Mouse (Mus musculus) hindbrain, postnatal 0 days (tissue): Measurements from ENCODE around the gene Sec14l3. TPM values are rescaled to one million over a fixed set of nuclear protein-coding genes. Genes with fewer than 3 reads are reported as not detected.

Experiments used
- ATAC-seq: fragments of 200-750 bp; cut with Nextera tagmentation; 2 replicates; pipeline ENCODE4 v1.8.0; 2017; ENCODE audit warnings: mild to moderate bottlenecking, moderate TSS enrichment, moderate library complexity
- DNase-seq: peaks from one replicate; pipeline ENCODE4 v3.0.0-alpha.2; 2015; ENCODE audit warnings: low spot score
- H3K27ac ChIP-seq: fragments of 300-500 bp; sonication (generic); 2 replicates; pipeline ENCODE4 v1.5.1; 2014; ENCODE audit warnings: mild to moderate bottlenecking
- H3K27me3 ChIP-seq: fragments of 300-500 bp; sonication (generic); 2 replicates; pipeline ENCODE4 v1.6.1; 2014; ENCODE audit warnings: low read length, mixed read lengths; ENCODE audit not compliant: insufficient read depth
- H3K36me3 ChIP-seq: fragments of 300-500 bp; sonication (generic); 2 replicates; pipeline ENCODE4 v1.6.1; 2014; ENCODE audit warnings: low read length, mixed read lengths; ENCODE audit not compliant: insufficient read depth
- H3K4me1 ChIP-seq: fragments of 300-500 bp; sonication (generic); 2 replicates; pipeline ENCODE4 v1.6.1; 2014; ENCODE audit warnings: antibody characterized with exemption, low read length, mixed read lengths; ENCODE audit not compliant: insufficient read depth
- H3K4me2 ChIP-seq: fragments of 300-500 bp; sonication (generic); 2 replicates; pipeline ENCODE4 v1.6.1; 2014; ENCODE audit warnings: low read depth, mild to moderate bottlenecking, low read length, moderate library complexity, mixed read lengths
- H3K4me3 ChIP-seq: fragments of 300-500 bp; sonication (generic); 2 replicates; pipeline ENCODE4 v1.5.1; 2014; ENCODE audit warnings: low read length
- H3K9ac ChIP-seq: fragments of 300-500 bp; sonication (generic); replicated peaks from 2 replicates; pipeline ENCODE4 v1.6.1; 2014; ENCODE audit warnings: mild to moderate bottlenecking, low read length, moderate library complexity, mixed read lengths
- H3K9me3 ChIP-seq: fragments of 300-500 bp; sonication (generic); 2 replicates; pipeline ENCODE4 v1.6.1; 2016; ENCODE audit warnings: low read length, mixed read lengths
- CTCF ChIP-seq: IDR thresholded peaks from 2 replicates; pipeline ENCODE4 v1.5.1; 2016; ENCODE audit warnings: antibody characterized with exemption, control low read depth, low read depth
- WGBS: fragments of 180-500 bp; shearing (Covaris S2); extraction: QIAGEN DNeasy Blood & Tissue Kit; methylation state at CpG from one replicate; pipeline ENCODE4 v1.1.7; 2014; 5-methylcytosine and 5-hydroxymethylcytosine counted together
- polyA plus RNA-seq: library from polyadenylated mRNA; unstranded; fragments of >200 nt; fragmentation: Nextera tagmentation; extraction: Ambion mirVana; gene quantifications from 2 replicates; pipeline ENCODE4 v1.2.1, GENCODE M21; 2015
- total RNA-seq: library from RNA; depleted of rRNA; stranded (reverse); fragments of >200 nt; gene quantifications from 2 replicates; pipeline ENCODE4 v1.2.3, GENCODE M21; 2014

Sec14l3 gene
- total and polyA plus RNA-seq, 2 experiments from 2014 or later = 1.6 to 1.8 TPM

GRCm38 (mm10) chr11:4031126-4031941 is 33.3 kb upstream of the Sec14l3 start, which contains the start of gene Sec14l4:
Sec14l4 (plus strand) TSS chr11:4031462.
- no peak for ATAC-seq
- TF ChIP-seq CTCF = no peak
- 47% methylated on average over 16 of the region's 16 CpGs for WGBS

DNA sequence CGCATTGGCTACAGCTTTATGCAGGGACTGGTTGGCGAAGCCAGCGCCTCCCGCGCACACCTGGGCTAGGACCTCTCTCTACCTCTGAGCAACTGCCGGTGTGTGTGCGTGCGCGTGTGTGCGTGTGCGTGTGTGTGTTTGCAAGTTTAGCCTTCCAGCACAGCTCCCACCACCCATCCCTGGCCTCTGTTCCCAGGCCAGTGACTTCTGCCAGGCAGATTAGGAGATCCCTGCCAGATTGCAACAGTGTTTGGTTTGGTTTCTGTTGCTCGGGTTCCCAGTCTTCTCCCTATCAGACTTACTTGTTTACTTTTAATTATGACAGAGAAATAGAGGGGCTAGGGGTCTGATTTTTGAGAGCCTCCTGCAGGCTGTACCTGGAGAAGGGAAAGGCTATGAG is 32.7 kb upstream of the Sec14l3 start:
- H3K27ac ChIP-seq = no peak overlapping the region
- TF ChIP-seq CTCF = no peak
- no peak overlapping the region for H3K9ac ChIP-seq
- no peaks in the 10 kb centered on the region for H3K36me3 ChIP-seq
- no peaks in the 10 kb centered on the region for H3K27me3 ChIP-seq
- H3K4me2 ChIP-seq = no peak overlapping the region
- no peak overlapping the region for H3K4me3 ChIP-seq
- no peaks in the 10 kb centered on the region for H3K9me3 ChIP-seq
- 39% methylated on average over 12 of the region's 12 CpGs for WGBS
- no peak for DNase-seq
- no peaks in the 10 kb centered on the region for H3K4me1 ChIP-seq
- no peak for ATAC-seq

More at GRCm38 (mm10) chr11:4031126-4031941, 33.3 kb upstream of the Sec14l3 start, which contains the start of gene Sec14l4:
- Histone ChIP-seq H3K4me2 (no peak within 1 kb of the TSS), H3K9ac (no peak within 1 kb of the TSS), H3K4me3 (no peak within 1 kb of the TSS), H3K36me3 (no peaks in the 10 kb centered on the region), H3K4me1 (no peaks in the 10 kb centered on the region), H3K9me3 (no peaks in the 10 kb centered on the region), H3K27ac (no peak within 1 kb of the TSS), H3K27me3 (no peaks in the 10 kb centered on the region)
- DNase-seq = no peak

DNA sequence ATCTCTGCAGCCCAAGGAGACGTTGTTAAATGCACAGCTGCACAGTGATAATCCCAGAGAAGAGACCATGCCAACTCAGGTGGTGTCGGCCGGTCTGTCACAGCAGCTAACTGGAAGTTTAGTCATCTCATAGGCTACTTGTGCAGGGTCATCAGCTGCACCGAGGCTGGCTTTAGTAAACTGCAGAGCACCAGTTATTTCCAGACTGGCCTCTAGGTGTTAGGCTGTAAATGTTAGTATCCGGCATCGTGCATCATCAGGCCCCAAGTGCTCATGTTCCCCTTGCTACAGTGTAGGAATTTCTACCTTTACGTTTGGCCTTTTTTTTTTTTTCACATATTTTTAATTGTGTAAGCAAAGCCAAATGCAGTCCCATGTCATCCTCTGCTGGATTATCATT is 31.2 kb upstream of the Sec14l3 start:
- no peak for ATAC-seq
- no peaks in the 10 kb centered on the region for H3K27me3 ChIP-seq
- no peaks in the 10 kb centered on the region for H3K4me1 ChIP-seq
- no peak overlapping the region for H3K27ac ChIP-seq
- TF ChIP-seq CTCF = 0 out of 2 replicates have a peak, but pooled peaks have one; percentile 19
- H3K9me3 ChIP-seq = no peaks in the 10 kb centered on the region
- H3K4me3 ChIP-seq = no peak overlapping the region
- 70% methylated on average over 7 of the region's 7 CpGs for WGBS
- no peak overlapping the region for H3K4me2 ChIP-seq
- no peak overlapping the region for H3K9ac ChIP-seq
- DNase-seq = no peak
- no peaks in the 10 kb centered on the region for H3K36me3 ChIP-seq

- no peak overlapping the region for H3K4me3 ChIP-seq
- WGBS = 89% methylated on average over 4 of the region's 4 CpGs
- H3K9me3 ChIP-seq = no peaks in the 10 kb centered on the region
- no peaks in the 10 kb centered on the region for H3K27me3 ChIP-seq
- H3K4me2 ChIP-seq = no peak overlapping the region
- no peak for TF ChIP-seq CTCF
- H3K27ac ChIP-seq = no peak overlapping the region
- H3K36me3 ChIP-seq = no peaks in the 10 kb centered on the region
- H3K9ac ChIP-seq = no peak overlapping the region
- ATAC-seq = no peak
- no peaks in the 10 kb centered on the region for H3K4me1 ChIP-seq
- no peak for DNase-seq
These were observed 30.5 kb upstream of the Sec14l3 start for GRCm38 (mm10) chr11:4034169-4034568.

DNA sequence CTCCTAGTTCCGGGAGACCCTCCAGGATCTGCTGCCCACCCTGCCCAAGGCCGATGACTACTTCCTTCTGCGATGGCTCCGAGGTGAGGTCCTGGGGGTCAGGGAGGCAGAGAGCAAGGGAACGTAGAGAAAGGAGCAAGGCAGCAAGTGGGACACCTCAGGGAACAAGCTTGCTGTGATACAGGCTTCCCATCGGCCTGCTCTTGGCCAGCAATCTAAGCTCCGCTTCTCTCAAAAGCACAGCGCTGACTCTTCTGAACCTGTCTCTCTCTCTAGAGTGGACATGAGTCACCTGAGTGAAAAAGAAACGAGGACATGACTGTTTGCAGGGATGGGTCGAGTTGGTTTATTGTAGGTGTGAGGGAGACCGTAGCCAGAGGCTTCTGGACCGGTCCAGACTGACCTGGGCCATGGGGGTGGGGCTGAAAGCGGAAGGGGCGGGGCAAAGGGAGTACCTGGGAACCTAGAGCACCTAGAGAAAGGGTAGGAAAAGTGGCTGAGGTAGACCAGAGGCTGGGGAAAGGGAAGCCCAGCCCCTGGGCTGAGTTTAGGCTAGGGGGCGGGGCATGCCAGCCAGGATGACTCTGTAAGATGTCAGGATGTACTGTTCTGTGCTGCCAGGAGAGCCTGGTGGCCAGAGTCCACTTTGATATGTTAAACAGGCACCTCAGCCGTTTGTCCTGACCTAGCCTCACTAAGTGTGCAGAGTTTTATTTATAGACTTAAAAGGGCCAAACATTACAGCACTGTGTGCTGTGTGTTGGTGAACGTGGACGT is 29.3 kb upstream of the Sec14l3 start:
- WGBS = 72% methylated on average over 18 of the region's 18 CpGs

GRCm38 (mm10) chr11:4035916-4036315 is 28.7 kb upstream of the Sec14l3 start:
- H3K27me3 ChIP-seq = no peaks in the 10 kb centered on the region
- WGBS = 90% methylated on average over 6 of the region's 6 CpGs
- TF ChIP-seq CTCF = no peak

More for the DNA sequence above, 29.3 kb upstream of the Sec14l3 start:
- H3K4me2 ChIP-seq = no peak overlapping the region
- no peak for ATAC-seq
- no peaks in the 10 kb centered on the region for H3K4me1 ChIP-seq
- no peak for DNase-seq
- no peaks in the 10 kb centered on the region for H3K9me3 ChIP-seq
- H3K27ac ChIP-seq = no peak overlapping the region
- H3K36me3 ChIP-seq = no peaks in the 10 kb centered on the region
- H3K9ac ChIP-seq = no peak overlapping the region
- H3K4me3 ChIP-seq = no peak overlapping the region
- no peak for TF ChIP-seq CTCF
- no peaks in the 10 kb centered on the region for H3K27me3 ChIP-seq

More at GRCm38 (mm10) chr11:4035916-4036315, 28.7 kb upstream of the Sec14l3 start:
- Histone ChIP-seq H3K4me2 (no peak overlapping the region), H3K9me3 (no peaks in the 10 kb centered on the region), H3K4me1 (no peaks in the 10 kb centered on the region), H3K4me3 (no peak overlapping the region), H3K27ac (no peak overlapping the region), H3K9ac (no peak overlapping the region), H3K36me3 (no peaks in the 10 kb centered on the region)
- DNase-seq (no peak), ATAC-seq (no peak)
